Comparison of ENCODE assay signal across 30 mouse cellular contexts in the genomic region with DNA sequence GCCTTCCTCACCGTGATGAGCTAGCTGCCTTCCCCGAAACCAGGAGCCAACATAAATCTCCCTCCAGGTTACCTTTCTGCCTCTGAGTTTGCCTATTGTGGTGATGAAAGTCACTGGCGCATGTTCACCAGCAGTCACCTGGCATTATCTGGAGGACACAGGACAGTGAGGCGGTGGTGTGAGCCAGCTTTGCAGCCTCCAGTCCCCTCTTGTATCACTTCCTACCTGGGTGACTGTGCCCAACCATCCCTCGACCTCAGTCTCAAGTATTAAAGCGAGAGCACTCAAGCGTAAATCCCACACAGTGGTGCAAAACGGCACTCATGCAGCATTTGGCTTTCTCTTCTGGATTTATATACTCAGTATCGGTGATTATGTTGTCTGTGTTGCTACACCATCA. TPM values are rescaled to one million over a fixed set of nuclear protein-coding genes. Genes with fewer than 3 reads are reported as not detected.
DNase-seq lines count a peak whose midpoint lies in the region; ATAC-seq and TF ChIP-seq lines count a peak whose summit lies in the region.
"Had no signal": no experiment of that assay in that cellular context is flagged by ENCODE, and none has a peak within 500 bp of the region (broad histone marks: within the 10 kb centered on the region; RNA-seq: fewer than 3 reads in every experiment).

No protein-coding gene starts in this region.

- intact Hi-C loops in left cerebral cortex, postnatal 36 days (cut with DNase I) = no loop called here

- dilution Hi-C loops in CH12.LX (cut with MboI; ENCODE audit: extremely low pct_ligation_motif_present, extremely low pct_unique_long_range_greater_than_20kb, low sequenced_read_pairs) = no loop called here

- H3K36me3 ChIP-seq in CH12.LX (replicated peaks in 1 of 2; ENCODE audit: control insufficient read depth in 1 of 2, insufficient read depth in 1 of 2, low read length in 1 of 2) = peaks cover 10 to 38% of the 10 kb centered on the region in 2 experiments
- H3K36me3 ChIP-seq: embryonic facial prominence, embryonic 15.5 days; forebrain, embryonic 12.5 days; hindbrain, embryonic 10.5 days; hindbrain, embryonic 15.5 days; limb, embryonic 15.5 days; midbrain, embryonic 10.5 days; midbrain, embryonic 15.5 days had no signal

- TF ChIP-seq EP300 in CH12.LX (IDR thresholded peaks at IDR 0.05; ENCODE audit: low read length) = no peak

- in situ Hi-C loops in CH12.LX (cut with MboI; ENCODE audit: low pct_ligation_motif_present, low pct_unique_long_range_greater_than_20kb, low sequenced_read_pairs) = loop anchor here (10.0 kb wide), 1 partner anchor 149 kb away; the partner anchor contains the start of gene Cdk6

- H3K4me3 ChIP-seq in CH12.LX (replicated peaks in 1 of 3; ENCODE audit: low read depth in 2 of 3, low read length in 2 of 3, poor library complexity in 1 of 3) = peak overlapping the region in 2 of 3 experiments; percentile 30 to 51
- no peak overlapping the region for H3K4me3 ChIP-seq in bone marrow macrophage, adult 2 months (ENCODE audit: insufficient read depth, low read length)
- H3K4me3 ChIP-seq: embryonic facial prominence, embryonic 10.5 days; embryonic facial prominence, embryonic 15.5 days; forebrain, embryonic 12.5 days; heart, embryonic 13.5 days; hindbrain, embryonic 10.5 days; hindbrain, embryonic 15.5 days; limb, embryonic 10.5 days; limb, embryonic 15.5 days; midbrain, embryonic 10.5 days; midbrain, embryonic 15.5 days had no signal

- peaks cover 41 to 95% of the 10 kb centered on the region in 2 experiments for H3K4me1 ChIP-seq in CH12.LX (ENCODE audit: control insufficient read depth in 1 of 2, insufficient read depth in 2 of 2)
- peaks cover 74% of the 10 kb centered on the region for H3K4me1 ChIP-seq in bone marrow macrophage, adult 2 months (ENCODE audit: control insufficient read depth, insufficient read depth, low read length)
- H3K4me1 ChIP-seq: embryonic facial prominence, embryonic 15.5 days; forebrain, embryonic 12.5 days; hindbrain, embryonic 10.5 days; hindbrain, embryonic 15.5 days; midbrain, embryonic 10.5 days; midbrain, embryonic 15.5 days had no signal

- peak; percentile 53 for TF ChIP-seq POLR2A in CH12.LX (IDR thresholded peaks at IDR 0.05; ENCODE audit: low read depth, low read length)
- TF ChIP-seq POLR2A in bone marrow macrophage, adult 2 months (IDR thresholded peaks at IDR 0.05; ENCODE audit: borderline replicate concordance, low read depth, low read length) = no peak

- no peak for TF ChIP-seq RAD21 in CH12.LX (IDR thresholded peaks at IDR 0.05; ENCODE audit: low read depth, low read length)

- peak overlapping the region; percentile 79 for H3K4me2 ChIP-seq in CH12.LX (ENCODE audit: insufficient read depth, low read depth, poor library complexity, severe bottlenecking)
- H3K4me2 ChIP-seq: embryonic facial prominence, embryonic 15.5 days; forebrain, embryonic 12.5 days; heart, embryonic 13.5 days; hindbrain, embryonic 15.5 days; limb, embryonic 15.5 days; lung, embryonic 14.5 days; midbrain, embryonic 15.5 days had no signal

- H3K9ac ChIP-seq in CH12.LX (ENCODE audit: insufficient read depth, low read depth) = peak overlapping the region; percentile 18
- H3K9ac ChIP-seq: embryonic facial prominence, embryonic 15.5 days; forebrain, embryonic 12.5 days; forebrain, postnatal 0 days; heart, embryonic 13.5 days; hindbrain, embryonic 15.5 days; limb, embryonic 15.5 days; liver, embryonic 14.5 days; lung, embryonic 14.5 days; midbrain, embryonic 15.5 days had no signal

- TF ChIP-seq CTCF in CH12.LX (conservative IDR thresholded peaks at IDR 0.05 in 1 of 2, IDR thresholded peaks at IDR 0.05 in 1 of 2; ENCODE audit: low read depth in 2 of 2, low read length in 2 of 2) = no peak
- TF ChIP-seq CTCF in bone marrow macrophage, adult 2 months (IDR thresholded peaks at IDR 0.05; ENCODE audit: low read depth, low read length) = no peak

- peaks cover 2% of the 10 kb centered on the region for H3K9me3 ChIP-seq in CH12.LX (replicated peaks; ENCODE audit: low read length)
- H3K9me3 ChIP-seq: embryonic facial prominence, embryonic 10.5 days; embryonic facial prominence, embryonic 15.5 days; forebrain, embryonic 12.5 days; G1E; heart, embryonic 13.5 days; hindbrain, embryonic 10.5 days; hindbrain, embryonic 15.5 days; limb, embryonic 10.5 days; limb, embryonic 15.5 days; midbrain, embryonic 10.5 days; midbrain, embryonic 15.5 days had no signal

- ATAC-seq in activated CD4-positive, CD25-positive, alpha-beta regulatory T cell, adult 4 months = no peak
- ATAC-seq: forebrain, postnatal 0 days; midbrain, embryonic 15.5 days had no signal

- H3K27ac ChIP-seq in CH12.LX (ENCODE audit: insufficient read depth, low read depth) = peak overlapping the region; percentile 100
- peak overlapping the region; percentile 58 for H3K27ac ChIP-seq in bone marrow macrophage, adult 2 months (ENCODE audit: insufficient read depth, low read depth, low read length)
- H3K27ac ChIP-seq: embryonic facial prominence, embryonic 10.5 days; embryonic facial prominence, embryonic 15.5 days; forebrain, embryonic 12.5 days; heart, embryonic 13.5 days; hindbrain, embryonic 10.5 days; hindbrain, embryonic 15.5 days; limb, embryonic 10.5 days; limb, embryonic 15.5 days; liver, embryonic 14.5 days; midbrain, embryonic 10.5 days; midbrain, embryonic 15.5 days had no signal

- peak; percentile 18 to 24 for DNase-seq in spleen, adult 18-20 months
- DNase-seq in spleen, postnatal 4 days (ENCODE audit: low spot score in 2 of 2) = no peak
- peak; percentile 87 for DNase-seq in CH12.LX (ENCODE audit: extremely low read depth)
- no peak for DNase-seq in left cerebral cortex, postnatal 36 days (ENCODE audit: low spot score in 2 of 2)
- no peak for DNase-seq in left cerebral cortex, adult 9 months (ENCODE audit: low spot score in 2 of 2)
- DNase-seq: adrenal gland, postnatal 25 days; cerebellum, adult 2 months; cerebellum, postnatal 25 days; forebrain, postnatal 0 days; heart, postnatal 10 days; kidney, adult 18-20 months; kidney, postnatal 4 days; lung, embryonic 14.5 days; right cerebral cortex, adult 18-20 months; thymus, adult 2 months; thymus, postnatal 36 days had no signal

- no peaks in the 10 kb centered on the region for H3K27me3 ChIP-seq in CH12.LX (replicated peaks)
- H3K27me3 ChIP-seq: embryonic facial prominence, embryonic 15.5 days; forebrain, embryonic 12.5 days; heart, embryonic 13.5 days; hindbrain, embryonic 15.5 days; limb, embryonic 15.5 days; midbrain, embryonic 15.5 days had no signal

- peaks cover 51% of the 10 kb centered on the region for H3K79me2 ChIP-seq in CH12.LX (replicated peaks; ENCODE audit: control insufficient read depth, extremely low read depth, insufficient read depth, poor library complexity, severe bottlenecking)

TF ChIP-seq in CH12.LX, 34 proteins besides CTCF, POLR2A, EP300 and RAD21:
- 0 out of 2 replicates have a peak, but pooled peaks have one; percentile 43 for TF ChIP-seq ETS1 (conservative IDR thresholded peaks at IDR 0.05; ENCODE audit: low read depth, low read length)
- peak; percentile 27; the same call in 1 of the 2 replicates for TF ChIP-seq BHLHE40 (IDR thresholded peaks at IDR 0.05; ENCODE audit: low read depth, low read length)
- TF ChIP-seq IRF4 (IDR thresholded peaks at IDR 0.05; ENCODE audit: low read depth, low read length) = peak; percentile 7; the same call in 1 of the 2 replicates
- TF ChIP-seq HCFC1 (IDR thresholded peaks at IDR 0.05; ENCODE audit: low read depth, low read length) = no peak
- no peak for TF ChIP-seq UBTF (IDR thresholded peaks at IDR 0.05; ENCODE audit: low read depth, low read length)

RNA-seq across cellular contexts. Expression of gene Fam133b, which starts 49.7 kb away (rescaled TPM):
- total RNA-seq in CH12.LX (2012; rRNA removed) = 23.2 and 31.2 TPM in 2 replicates
- 55.9 and 63.0 TPM in 2 replicates for total RNA-seq in CH12.LX (2014; rRNA removed)
- polyA plus RNA-seq in CH12.LX (2012; ENCODE audit: insufficient read length, low read depth) = 66.1 and 70.8 TPM in 2 replicates
- 24.3 and 26.0 TPM in 2 replicates for polyA plus RNA-seq in bone marrow macrophage, adult 2 months (2012; ENCODE audit: insufficient read depth, insufficient read length, missing spikeins)
- total RNA-seq in left cerebral cortex, postnatal 36 days (2021) = 10 to 100 TPM; 36.0 to 42.5 TPM
- polyA plus RNA-seq in activated CD4-positive, CD25-positive, alpha-beta regulatory T cell, adult 4 months (2017; shearing (Covaris generic)) = 10 to 100 TPM; 38.1 to 52.1 TPM

Comparison
In these comparisons a context has a peak if more than half of its experiments do, and no peak if none do; other contexts are left out.
1. DNase-seq: peak in spleen, adult 18-20 months (2 of 2) and CH12.LX (single experiment); none in spleen, postnatal 4 days (0 of 2), left cerebral cortex, postnatal 36 days (0 of 2) and left cerebral cortex, adult 9 months (0 of 2).